Mouse (Mus musculus) MEL (cell line): ENCODE measurements around the gene Sp6. TPM values are rescaled to one million over a fixed set of nuclear protein-coding genes. Genes with fewer than 3 reads are reported as not detected.

Experiments used
- DNase-seq: peaks from one replicate; pipeline ENCODE4 v3.0.0; 2011; ENCODE audit warnings: low read depth, low spot score
- H3K27ac ChIP-seq: 2 replicates; pipeline ENCODE4 v1.5.1; 2012; ENCODE audit warnings: low read depth, mild to moderate bottlenecking, control low read depth, low read length, moderate library complexity; ENCODE audit not compliant: control insufficient read depth
- H3K27me3 ChIP-seq, 2 experiments: fragments of 150-350 bp in 1 of 2; sonication (generic) in 1 of 2; 2 replicates each; pipeline ENCODE4 v1.6.1; 2012; ENCODE audit warnings: low read length in 2 of 2, mild to moderate bottlenecking in 2 of 2, improper control_type of control experiment in 1 of 2, moderate library complexity in 1 of 2; ENCODE audit not compliant: insufficient read depth in 2 of 2, control insufficient read depth in 1 of 2
- H3K36me3 ChIP-seq, 2 experiments: 2 replicates each; pipeline ENCODE4 v1.6.1; 2012 to 2014; ENCODE audit warnings: low read length in 2 of 2, improper control_type of control experiment in 1 of 2, inconsistent platforms in 1 of 2, mild to moderate bottlenecking in 1 of 2; ENCODE audit not compliant: insufficient read depth in 2 of 2, control insufficient read depth in 1 of 2
- H3K4me1 ChIP-seq, 2 experiments: fragments of 150-350 bp in 1 of 2; sonication (generic) in 1 of 2; 2 replicates each; pipeline ENCODE4 v1.6.1; 2012; ENCODE audit warnings: low read length in 2 of 2, improper control_type of control experiment in 1 of 2, mild to moderate bottlenecking in 1 of 2; ENCODE audit not compliant: insufficient read depth in 2 of 2, control insufficient read depth in 1 of 2
- H3K4me3 ChIP-seq, 2 experiments: fragments of 150-350 bp in 1 of 2; sonication (generic) in 1 of 2; 2 replicates each; pipeline ENCODE4 v1.5.1; 2012; ENCODE audit warnings: low read depth in 2 of 2, low read length in 2 of 2, mild to moderate bottlenecking in 2 of 2, moderate library complexity in 2 of 2, control low read depth in 1 of 2, improper control_type of control experiment in 1 of 2; ENCODE audit not compliant: control insufficient read depth in 1 of 2, insufficient read depth in 1 of 2
- H3K79me2 ChIP-seq: 2 replicates; pipeline ENCODE4 v1.6.1; 2012; ENCODE audit warnings: mild to moderate bottlenecking, low read length, moderate library complexity; ENCODE audit not compliant: control insufficient read depth, poor library complexity, insufficient read depth
- H3K9ac ChIP-seq: 2 replicates; pipeline ENCODE4 v1.6.1; 2012; ENCODE audit warnings: low read depth, mild to moderate bottlenecking, control low read depth, low read length, moderate library complexity; ENCODE audit not compliant: control insufficient read depth, poor library complexity, severe bottlenecking
- H3K9me3 ChIP-seq: fragments of 150-350 bp; sonication (generic); replicated peaks from 2 replicates; pipeline ENCODE4 v1.6.1; 2012; ENCODE audit warnings: mild to moderate bottlenecking, low read length, improper control_type of control experiment, moderate library complexity; ENCODE audit not compliant: insufficient read depth
- BHLHE40 ChIP-seq: IDR thresholded peaks from 2 replicates; pipeline ENCODE4 v1.6.1; 2012; ENCODE audit warnings: low read depth, mild to moderate bottlenecking, inconsistent platforms, low read length, improper control_type of control experiment, borderline replicate concordance
- CTCF ChIP-seq, 3 experiments: IDR thresholded peaks in 2 of 3; conservative IDR thresholded peaks in 1 of 3; 2 replicates each; pipeline ENCODE4 v1.5.1; 2011 to 2012; ENCODE audit warnings: low read length in 3 of 3, low read depth in 2 of 3, mild to moderate bottlenecking in 2 of 3, improper control_type of control experiment in 1 of 3, inconsistent platforms in 1 of 3, mixed read lengths in 1 of 3, moderate library complexity in 1 of 3; ENCODE audit not compliant: control insufficient read depth in 1 of 3, insufficient read depth in 1 of 3, poor library complexity in 1 of 3, severe bottlenecking in 1 of 3
- ELF1 ChIP-seq: IDR thresholded peaks from 2 replicates; pipeline ENCODE4 v1.6.1; 2014; ENCODE audit warnings: low read depth, mild to moderate bottlenecking, inconsistent platforms, low read length, improper control_type of control experiment, moderate library complexity
- EP300 ChIP-seq, 2 experiments: IDR thresholded peaks; 2 replicates each; pipeline ENCODE4 v1.6.1; 2011; ENCODE audit warnings: improper control_type of control experiment in 2 of 2, low read length in 2 of 2, low read depth in 1 of 2, mild to moderate bottlenecking in 1 of 2
- ETS1 ChIP-seq: IDR thresholded peaks from 2 replicates; pipeline ENCODE4 v1.6.1; 2012; ENCODE audit warnings: low read depth, mild to moderate bottlenecking, inconsistent platforms, low read length, improper control_type of control experiment, moderate library complexity
- GABPA ChIP-seq: IDR thresholded peaks from 2 replicates; pipeline ENCODE4 v1.6.1; 2012; ENCODE audit warnings: low read depth, mild to moderate bottlenecking, inconsistent platforms, low read length, improper control_type of control experiment, moderate library complexity
- GATA1 ChIP-seq: IDR thresholded peaks from 2 replicates; pipeline ENCODE4 v1.6.1; 2011; ENCODE audit warnings: low read depth, low read length, improper control_type of control experiment
- HCFC1 ChIP-seq: IDR thresholded peaks from 2 replicates; pipeline ENCODE4 v1.6.1; 2012; ENCODE audit warnings: low read depth, mild to moderate bottlenecking, inconsistent platforms, low read length, improper control_type of control experiment, moderate library complexity
- MAFK ChIP-seq: IDR thresholded peaks from 2 replicates; pipeline ENCODE4 v1.6.1; 2011; ENCODE audit warnings: low read depth, mild to moderate bottlenecking, low read length, improper control_type of control experiment, borderline replicate concordance
- MAX ChIP-seq: IDR thresholded peaks from 2 replicates; pipeline ENCODE4 v1.6.1; 2011; ENCODE audit warnings: low read length, improper control_type of control experiment
- MAZ ChIP-seq: IDR thresholded peaks from 2 replicates; pipeline ENCODE4 v1.6.1; 2012; ENCODE audit warnings: low read depth, mild to moderate bottlenecking, inconsistent platforms, low read length, improper control_type of control experiment
- MEF2A ChIP-seq: IDR thresholded peaks from 2 replicates; pipeline ENCODE4 v1.6.1; 2014; ENCODE audit warnings: low read depth, mild to moderate bottlenecking, inconsistent platforms, low read length, improper control_type of control experiment; ENCODE audit not compliant: poor library complexity, insufficient replicate concordance, severe bottlenecking; ENCODE audit errors: extremely low read depth
- MXI1 ChIP-seq: IDR thresholded peaks from 2 replicates; pipeline ENCODE4 v1.6.1; 2011; ENCODE audit warnings: mild to moderate bottlenecking, low read depth, low read length, improper control_type of control experiment
- MYC ChIP-seq: IDR thresholded peaks from 2 replicates; pipeline ENCODE4 v1.6.1; 2011; ENCODE audit warnings: low read depth, mild to moderate bottlenecking, low read length, improper control_type of control experiment, moderate library complexity
- NELFE ChIP-seq: IDR thresholded peaks from 2 replicates; pipeline ENCODE4 v1.6.1; 2011; ENCODE audit warnings: low read depth, low read length, improper control_type of control experiment
- NRF1 ChIP-seq: IDR thresholded peaks from 2 replicates; pipeline ENCODE4 v1.6.1; 2014; ENCODE audit warnings: low read depth, mild to moderate bottlenecking, inconsistent platforms, low read length, improper control_type of control experiment, moderate library complexity; ENCODE audit not compliant: poor library complexity, insufficient read depth, severe bottlenecking
- POLR2A ChIP-seq, 2 experiments: IDR thresholded peaks; 2 replicates each; pipeline ENCODE4 v1.6.1; 2011 to 2012; ENCODE audit warnings: low read length in 2 of 2, mild to moderate bottlenecking in 2 of 2, control low read depth in 1 of 2, improper control_type of control experiment in 1 of 2, low read depth in 1 of 2, moderate library complexity in 1 of 2; ENCODE audit not compliant: control insufficient read depth in 1 of 2, insufficient read depth in 1 of 2, poor library complexity in 1 of 2
- POLR2AphosphoS2 ChIP-seq: IDR thresholded peaks from 2 replicates; pipeline ENCODE4 v1.6.1; 2011; ENCODE audit warnings: low read length, improper control_type of control experiment
- POLR2AphosphoS5 ChIP-seq: IDR thresholded peaks from 2 replicates; pipeline ENCODE4 v1.6.1; 2012; ENCODE audit warnings: low read depth, borderline replicate concordance, mild to moderate bottlenecking, inconsistent platforms, low read length, moderate library complexity, mixed read lengths
- RAD21 ChIP-seq: IDR thresholded peaks from 2 replicates; pipeline ENCODE4 v1.6.1; 2011; ENCODE audit warnings: mild to moderate bottlenecking, low read depth, low read length, improper control_type of control experiment
- RCOR1 ChIP-seq: IDR thresholded peaks from 2 replicates; pipeline ENCODE4 v1.6.1; 2012; ENCODE audit warnings: low read depth, mild to moderate bottlenecking, inconsistent platforms, low read length, improper control_type of control experiment
- SIN3A ChIP-seq: IDR thresholded peaks from 2 replicates; pipeline ENCODE4 v1.6.1; 2012; ENCODE audit warnings: low read length, improper control_type of control experiment, inconsistent platforms
- SMC3 ChIP-seq: IDR thresholded peaks from 2 replicates; pipeline ENCODE4 v1.6.1; 2011; ENCODE audit warnings: low read depth, low read length, improper control_type of control experiment
- TBP ChIP-seq: IDR thresholded peaks from 2 replicates; pipeline ENCODE4 v1.8.0; 2011; ENCODE audit warnings: low read depth, low read length, improper control_type of control experiment
- TCF12 ChIP-seq: IDR thresholded peaks from 2 replicates; pipeline ENCODE4 v1.6.1; 2014; ENCODE audit warnings: low read depth, mild to moderate bottlenecking, inconsistent platforms, low read length, improper control_type of control experiment, moderate library complexity
- USF1 ChIP-seq: IDR thresholded peaks from 2 replicates; pipeline ENCODE4 v1.6.1; 2014; ENCODE audit warnings: low read depth, mild to moderate bottlenecking, inconsistent platforms, low read length, improper control_type of control experiment, moderate library complexity
- ZC3H11A ChIP-seq: IDR thresholded peaks from 2 replicates; pipeline ENCODE4 v1.6.1; 2012; ENCODE audit warnings: low read depth, mild to moderate bottlenecking, inconsistent platforms, low read length, improper control_type of control experiment
- ZNF384 ChIP-seq: IDR thresholded peaks from 2 replicates; pipeline ENCODE4 v1.6.1; 2012; ENCODE audit warnings: low read depth, mild to moderate bottlenecking, inconsistent platforms, low read length, improper control_type of control experiment
- polyA plus RNA-seq, 2 experiments: library from polyadenylated mRNA; stranded (reverse) in 1 of 2; unstranded in 1 of 2; fragments of >175 nt in 1 of 2; fragments of >200 nt in 1 of 2; gene quantifications; 2 replicates each; pipeline versions ENCODE4 v1.2.1 to v1.2.4; 2012; ENCODE audit warnings: low replicate concordance in 2 of 2, low read depth in 1 of 2; ENCODE audit not compliant: insufficient read length in 2 of 2, insufficient read depth in 1 of 2, missing spikeins in 1 of 2
- total RNA-seq: library from RNA; depleted of rRNA; stranded (reverse); fragments of 300-350 nt; gene quantifications from 2 replicates; pipeline ENCODE4 v1.2.3, GENCODE M21; 2012

The Sp6 gene
- total and polyA plus RNA-seq, 3 experiments, result 0.04 TPM; not detected in 2

DNA sequence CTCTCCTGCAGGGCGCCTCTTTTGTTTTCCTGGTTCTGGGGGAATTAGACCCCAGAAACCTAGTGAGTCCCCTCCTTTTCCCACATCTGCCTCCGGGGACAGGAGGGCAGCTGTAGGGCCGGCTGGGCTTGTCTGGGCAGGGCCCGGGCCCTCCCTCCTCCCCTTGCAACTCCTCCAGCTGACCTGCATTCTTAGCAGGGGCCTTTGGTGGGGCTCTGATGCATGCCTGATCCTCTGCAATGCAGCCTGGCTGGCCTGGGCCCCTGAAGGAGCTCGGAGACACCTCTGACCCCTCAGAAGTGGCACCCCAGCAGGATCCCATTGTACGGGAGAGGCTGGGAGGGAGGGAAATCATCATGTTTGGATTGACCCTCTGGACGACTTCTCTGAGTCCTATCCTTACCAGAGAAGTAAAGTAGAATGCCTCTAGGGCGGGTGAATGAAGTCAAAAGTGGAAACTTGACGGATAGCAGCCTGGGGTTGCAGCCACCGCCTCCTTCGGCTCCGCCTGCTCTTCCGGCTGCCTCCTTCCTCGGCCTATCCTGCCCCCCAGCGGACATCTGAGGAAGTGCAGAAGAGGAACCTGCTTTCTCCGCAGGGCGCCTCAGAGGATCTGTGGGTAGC is 12.6 kb downstream of the Sp6 start:
- H3K4me3 ChIP-seq, result peak overlapping the region; percentile 67 to 74
- peak overlapping the region; percentile 28 for H3K27ac ChIP-seq
- H3K9me3 ChIP-seq, result no peaks in the 10 kb centered on the region
- H3K4me1 ChIP-seq, result peaks cover 5 to 18% of the 10 kb centered on the region in 2 experiments
- peaks cover 0 to 5% of the 10 kb centered on the region in 2 experiments for H3K27me3 ChIP-seq
- H3K9ac ChIP-seq, result peak overlapping the region; percentile 76
- peaks cover 0 to 8% of the 10 kb centered on the region in 2 experiments; a peak in 2 of 4 replicates for H3K36me3 ChIP-seq
- H3K79me2 ChIP-seq, result peaks cover 6% of the 10 kb centered on the region
- TF ChIP-seq POLR2AphosphoS2, result no peak
- no peak for TF ChIP-seq MAFK
- peak; percentile 73 for TF ChIP-seq BHLHE40
- TF ChIP-seq ELF1, result peak; percentile 90
- TF ChIP-seq TBP, result peak; percentile 44; the same call in 1 of the 2 replicates
- TF ChIP-seq MYC, result no peak
- peak; percentile 82 for TF ChIP-seq SIN3A
- TF ChIP-seq RAD21, result peak; percentile 99
- TF ChIP-seq SMC3, result peak; percentile 99
- peak; percentile 74 for TF ChIP-seq HCFC1
- TF ChIP-seq NELFE, result peak; percentile 40; the same call in 1 of the 2 replicates
- TF ChIP-seq ZNF384, result peak; percentile 68
- TF ChIP-seq CTCF (IDR thresholded peaks at IDR 0.05 in 2 of 3, conservative IDR thresholded peaks at IDR 0.05 in 1 of 3; ENCODE audit: control insufficient read depth in 1 of 3, insufficient read depth in 1 of 3, low read depth in 2 of 3, low read length in 3 of 3, poor library complexity in 1 of 3, severe bottlenecking in 1 of 3), result peak; percentile 92 to 100 (median 99)
- TF ChIP-seq GABPA, result no peak
- TF ChIP-seq MAZ, result peak; percentile 84; the same call in 1 of the 2 replicates
- TF ChIP-seq ZC3H11A, result peak; percentile 97
- peak; percentile 64 for TF ChIP-seq RCOR1
- peak; percentile 24; the same call in 1 of the 2 replicates for TF ChIP-seq NRF1
- peak; percentile 62; the same call in 1 of the 2 replicates for TF ChIP-seq TCF12
- TF ChIP-seq POLR2A (IDR thresholded peaks at IDR 0.05; ENCODE audit: control insufficient read depth in 1 of 2, insufficient read depth in 1 of 2, low read depth in 1 of 2, low read length in 2 of 2, poor library complexity in 1 of 2), result peak in 1 of 2 experiments; percentile 70; a peak in 2 of 4 replicates
- TF ChIP-seq ETS1, result peak; percentile 38; the same call in 1 of the 2 replicates
- peak; percentile 83 for TF ChIP-seq MXI1
- no peak for TF ChIP-seq GATA1
- no peak for TF ChIP-seq USF1
- TF ChIP-seq POLR2AphosphoS5, result no peak
- peak; percentile 25; the same call in 1 of the 2 replicates for TF ChIP-seq MEF2A
- peak; percentile 17 to 44; a peak in 2 of 4 replicates for TF ChIP-seq EP300 (IDR thresholded peaks at IDR 0.05; ENCODE audit: low read depth in 1 of 2, low read length in 2 of 2)
- TF ChIP-seq MAX, result no peak
- peak; percentile 96 for DNase-seq
